Mouse (Mus musculus): Measurements from ENCODE around the gene Tmem200b. TPM values are rescaled to one million over a fixed set of nuclear protein-coding genes. Genes with fewer than 3 reads are reported as not detected.
A peak's percentile ranks its signal among the peaks of the same experiment; 100 is the strongest.

Gene Tmem200b
- total and polyA plus RNA-seq, 2 experiments from 2014 or later, result 0.22 to 1.0 TPM

DNA sequence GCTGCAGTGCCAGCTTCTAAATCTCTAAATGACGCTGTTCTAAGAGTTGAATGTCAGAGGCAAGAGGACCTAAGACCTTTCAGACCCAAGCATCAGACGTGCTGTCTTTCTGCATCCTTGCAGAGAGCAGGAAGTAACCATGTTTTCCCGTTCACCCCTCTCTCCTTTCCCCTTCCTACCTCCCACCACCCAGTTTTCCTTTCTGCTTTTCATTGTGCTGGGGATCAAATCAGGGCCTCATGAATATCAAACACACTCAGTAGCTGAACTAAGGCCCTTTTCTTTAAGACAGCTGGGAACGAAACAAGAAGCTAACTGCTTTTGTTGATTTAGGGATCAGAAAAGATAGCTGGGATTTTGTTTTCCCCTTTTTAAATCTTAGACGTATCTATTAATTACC, 28.3 kb downstream of the Tmem200b start:
- no peaks in the 10 kb centered on the region for H3K9me3 ChIP-seq (ENCODE audit: low read length)
- peaks cover 7% of the 10 kb centered on the region; the same call in 1 of the 2 replicates for H3K36me3 ChIP-seq (ENCODE audit: insufficient read depth, low read length)
- no peaks in the 10 kb centered on the region for H3K4me1 ChIP-seq (ENCODE audit: insufficient read depth, low read length)
- 26% methylated on average over 5 of the region's 5 CpGs for WGBS
- no peaks in the 10 kb centered on the region for H3K27me3 ChIP-seq (ENCODE audit: insufficient read depth, low read length)
- no peak overlapping the region for H3K4me3 ChIP-seq (ENCODE audit: low read depth, low read length)
- DNase-seq (ENCODE audit: low spot score), result no peak
- H3K9ac ChIP-seq (replicated peaks; ENCODE audit: low read length, poor library complexity, severe bottlenecking), result no peak overlapping the region
- ATAC-seq (ENCODE audit: low FRiP score), result no peak
- H3K27ac ChIP-seq (ENCODE audit: low read depth, low read length), result no peak overlapping the region
- TF ChIP-seq CTCF (IDR thresholded peaks at IDR 0.05), result no peak
- no peak overlapping the region for H3K4me2 ChIP-seq (ENCODE audit: low read depth, low read length, poor library complexity, severe bottlenecking)

DNA sequence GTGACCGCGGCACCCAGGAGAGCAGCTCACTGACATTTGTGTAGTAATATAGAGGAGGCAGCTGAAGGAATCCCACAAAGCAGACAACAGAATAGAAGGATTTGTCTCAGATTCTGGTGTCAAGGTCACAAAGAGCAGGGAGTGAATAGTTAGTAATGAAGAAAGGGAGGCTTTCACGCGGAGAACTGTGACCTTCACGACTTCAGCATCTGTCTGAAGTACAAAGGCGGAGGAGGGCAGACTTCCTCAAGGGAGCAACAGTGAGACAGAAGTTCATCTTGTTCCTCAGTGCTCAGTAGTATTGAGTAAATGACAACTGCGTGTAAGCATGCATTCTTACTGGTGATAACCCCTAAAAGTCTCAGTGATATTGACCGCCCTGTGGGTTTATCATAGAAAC, 29.1 kb downstream of the Tmem200b start:
- H3K9ac ChIP-seq (replicated peaks; ENCODE audit: low read length, poor library complexity, severe bottlenecking), result no peak overlapping the region
- 29% methylated on average over 8 of the region's 8 CpGs for WGBS

DNA sequence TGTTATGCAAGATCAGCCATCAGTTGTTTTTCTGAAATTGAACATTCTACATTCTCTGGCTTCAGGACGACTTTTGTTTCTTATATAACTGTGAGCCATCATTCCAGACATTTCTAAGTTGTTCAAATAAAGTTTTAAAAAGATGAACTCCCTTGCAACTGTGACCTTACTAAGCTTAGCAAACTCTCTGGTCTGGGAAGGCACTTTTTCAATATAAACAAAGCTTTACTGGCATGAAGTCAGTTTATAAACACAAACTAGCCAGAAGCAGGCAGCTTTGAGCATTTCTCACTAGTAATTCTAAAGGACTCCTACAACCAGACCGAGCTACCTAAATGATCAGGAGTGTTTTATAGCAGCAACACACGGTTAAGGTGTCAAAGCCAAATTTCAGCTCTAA, 35.6 kb downstream of the Tmem200b start:
- DNase-seq (ENCODE audit: low spot score) (no peak), ATAC-seq (ENCODE audit: low FRiP score) (no peak)
- peaks cover 17% of the 10 kb centered on the region; the same call in 1 of the 2 replicates for H3K36me3 ChIP-seq (ENCODE audit: insufficient read depth, low read length)
- no peak overlapping the region for H3K4me3 ChIP-seq (ENCODE audit: low read depth, low read length)
- no peak for TF ChIP-seq CTCF (IDR thresholded peaks at IDR 0.05)
- no peak overlapping the region for H3K9ac ChIP-seq (replicated peaks; ENCODE audit: low read length, poor library complexity, severe bottlenecking)
- no peaks in the 10 kb centered on the region for H3K4me1 ChIP-seq (ENCODE audit: insufficient read depth, low read length)
- no peak overlapping the region for H3K4me2 ChIP-seq (ENCODE audit: low read depth, low read length, poor library complexity, severe bottlenecking)
- no peaks in the 10 kb centered on the region for H3K27me3 ChIP-seq (ENCODE audit: insufficient read depth, low read length)
- no peaks in the 10 kb centered on the region for H3K9me3 ChIP-seq (ENCODE audit: low read length)
- H3K27ac ChIP-seq (ENCODE audit: low read depth, low read length), result no peak overlapping the region
- 85% methylated on average over 3 of the region's 3 CpGs for WGBS

More for the DNA sequence above, 29.1 kb downstream of the Tmem200b start:
- Histone ChIP-seq H3K4me3 (ENCODE audit: low read depth, low read length) (no peak overlapping the region), H3K4me2 (ENCODE audit: low read depth, low read length, poor library complexity, severe bottlenecking) (no peak overlapping the region), H3K27ac (ENCODE audit: low read depth, low read length) (no peak overlapping the region), H3K9me3 (ENCODE audit: low read length) (no peaks in the 10 kb centered on the region), H3K36me3 (ENCODE audit: insufficient read depth, low read length) (peaks cover 8% of the 10 kb centered on the region; the same call in 1 of the 2 replicates), H3K27me3 (ENCODE audit: insufficient read depth, low read length) (no peaks in the 10 kb centered on the region), H3K4me1 (ENCODE audit: insufficient read depth, low read length) (no peaks in the 10 kb centered on the region)
- DNase-seq (ENCODE audit: low spot score) (no peak), ATAC-seq (ENCODE audit: low FRiP score) (no peak)
- TF ChIP-seq CTCF (IDR thresholded peaks at IDR 0.05), result no peak

- TF ChIP-seq CTCF (IDR thresholded peaks at IDR 0.05), result peak; percentile 60
- no peaks in the 10 kb centered on the region for H3K9me3 ChIP-seq (ENCODE audit: low read length)
- ATAC-seq (ENCODE audit: low FRiP score), result no peak
- no peaks in the 10 kb centered on the region for H3K4me1 ChIP-seq (ENCODE audit: insufficient read depth, low read length)
- 93% methylated on average over 2 of the region's 2 CpGs for WGBS
- H3K27ac ChIP-seq (ENCODE audit: low read depth, low read length), result no peak overlapping the region
- peaks cover 27% of the 10 kb centered on the region for H3K36me3 ChIP-seq (ENCODE audit: insufficient read depth, low read length)
- DNase-seq (ENCODE audit: low spot score), result peak; percentile 15
- no peaks in the 10 kb centered on the region for H3K27me3 ChIP-seq (ENCODE audit: insufficient read depth, low read length)
- no peak overlapping the region for H3K9ac ChIP-seq (replicated peaks; ENCODE audit: low read length, poor library complexity, severe bottlenecking)
- no peak overlapping the region for H3K4me3 ChIP-seq (ENCODE audit: low read depth, low read length)
- H3K4me2 ChIP-seq (ENCODE audit: low read depth, low read length, poor library complexity, severe bottlenecking), result no peak overlapping the region
Observed at GRCm38 (mm10) chr4:131968873-131969272, 47.3 kb downstream of the Tmem200b start.

- DNase-seq (ENCODE audit: low spot score) (no peak), ATAC-seq (ENCODE audit: low FRiP score) (no peak)
- no peak for TF ChIP-seq CTCF (IDR thresholded peaks at IDR 0.05)
- Histone ChIP-seq H3K9me3 (ENCODE audit: low read length) (no peaks in the 10 kb centered on the region), H3K36me3 (ENCODE audit: insufficient read depth, low read length) (peaks cover 32% of the 10 kb centered on the region), H3K27ac (ENCODE audit: low read depth, low read length) (no peak overlapping the region), H3K4me3 (ENCODE audit: low read depth, low read length) (no peak overlapping the region), H3K27me3 (ENCODE audit: insufficient read depth, low read length) (no peaks in the 10 kb centered on the region), H3K9ac (replicated peaks; ENCODE audit: low read length, poor library complexity, severe bottlenecking) (no peak overlapping the region), H3K4me2 (ENCODE audit: low read depth, low read length, poor library complexity, severe bottlenecking) (no peak overlapping the region), H3K4me1 (ENCODE audit: insufficient read depth, low read length) (no peaks in the 10 kb centered on the region)
- WGBS, result 91% methylated on average over 7 of the region's 7 CpGs
Observed at GRCm38 (mm10) chr4:131970244-131970853, 48.8 kb downstream of the Tmem200b start.

Other genes starting within 250 kb of the Tmem200b start
- 34.2 and 37.0 TPM in 2 replicates for gene Ptpru, start 83.5 kb upstream of the Tmem200b start, total RNA-seq (2014; rRNA removed)
- gene Ptpru, start 83.5 kb upstream of the Tmem200b start, polyA plus RNA-seq (2015; fragmentation: Nextera tagmentation; extraction: Ambion mirVana), result 22.2 and 22.8 TPM in 2 replicates
- gene Mecr, start 78.3 kb upstream of the Tmem200b start, total RNA-seq (2014; rRNA removed), result 24.5 and 28.7 TPM in 2 replicates
- 30.4 and 31.7 TPM in 2 replicates for gene Mecr, start 78.3 kb upstream of the Tmem200b start, polyA plus RNA-seq (2015; fragmentation: Nextera tagmentation; extraction: Ambion mirVana)
- gene Srsf4, start 48.2 kb upstream of the Tmem200b start, total RNA-seq (2014; rRNA removed), result 29.3 and 30.2 TPM in 2 replicates
- 82.6 and 86.2 TPM in 2 replicates for gene Srsf4, start 48.2 kb upstream of the Tmem200b start, polyA plus RNA-seq (2015; fragmentation: Nextera tagmentation; extraction: Ambion mirVana)
- 0.05 TPM in 1 of 2 replicates, not detected in the other for gene Gm10300, start 152.9 kb downstream of the Tmem200b start, total RNA-seq (2014; rRNA removed)
- 0.06 TPM in 1 of 2 replicates, not detected in the other for gene Gm10300, start 152.9 kb downstream of the Tmem200b start, polyA plus RNA-seq (2015; fragmentation: Nextera tagmentation; extraction: Ambion mirVana)
- gene Epb41, start 153.6 kb downstream of the Tmem200b start, total RNA-seq (2014; rRNA removed), result 70.4 and 77.1 TPM in 2 replicates
- gene Epb41, start 153.6 kb downstream of the Tmem200b start, polyA plus RNA-seq (2015; fragmentation: Nextera tagmentation; extraction: Ambion mirVana), result 29.4 and 29.9 TPM in 2 replicates
- 2.2 and 2.6 TPM in 2 replicates for gene Oprd1, start 222.7 kb downstream of the Tmem200b start, total RNA-seq (2014; rRNA removed)
- 0.65 and 0.79 TPM in 2 replicates for gene Oprd1, start 222.7 kb downstream of the Tmem200b start, polyA plus RNA-seq (2015; fragmentation: Nextera tagmentation; extraction: Ambion mirVana)

Measured in midbrain, postnatal 0 days (tissue).